Mouse (Mus musculus) adrenal gland (tissue): ENCODE data around the gene Col6a4.

Source experiments
- intact Hi-C: fragments of 180-260 bp; cut with DNase I; formaldehyde crosslinking; loops from one replicate; pipeline ENCODE4 v1.15.1; 2025
- long read RNA-seq, 2 experiments: library from polyadenylated mRNA; unstranded; transcript quantifications; one replicate each; pipeline ENCODE4 v2.0.0; 2020; ENCODE audit warnings: borderline replicate concordance in 1 of 2; ENCODE audit not compliant: insufficient replicate concordance in 1 of 2

Gene Col6a4
- long read RNA-seq, experiment 1 = 0 reads
- long read RNA-seq, experiment 2 = 0 reads

DNA sequence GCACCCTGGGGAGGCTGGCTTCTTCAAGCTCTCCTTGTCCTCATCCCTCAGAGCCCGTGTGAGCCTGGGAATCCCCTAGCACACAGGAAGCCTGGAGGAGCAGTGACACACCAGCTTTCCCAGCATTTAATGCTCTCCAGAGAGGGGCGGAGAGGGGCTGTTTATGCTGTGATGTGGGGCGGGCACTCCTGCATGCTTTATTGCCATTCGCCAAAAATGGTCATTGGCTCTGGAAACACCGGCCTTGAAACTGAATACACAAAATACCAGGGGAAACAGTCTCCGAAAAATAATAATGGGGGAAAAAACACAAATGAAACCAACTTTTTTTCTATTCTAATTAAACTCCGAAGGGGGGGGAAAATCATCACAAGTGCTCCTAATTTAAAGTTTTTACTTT, at the start of gene Col6a4:
Col6a4 (minus strand) TSS at position 101 of the 400 bp plus-strand sequence.
- intact Hi-C loops = no loop called here

DNA sequence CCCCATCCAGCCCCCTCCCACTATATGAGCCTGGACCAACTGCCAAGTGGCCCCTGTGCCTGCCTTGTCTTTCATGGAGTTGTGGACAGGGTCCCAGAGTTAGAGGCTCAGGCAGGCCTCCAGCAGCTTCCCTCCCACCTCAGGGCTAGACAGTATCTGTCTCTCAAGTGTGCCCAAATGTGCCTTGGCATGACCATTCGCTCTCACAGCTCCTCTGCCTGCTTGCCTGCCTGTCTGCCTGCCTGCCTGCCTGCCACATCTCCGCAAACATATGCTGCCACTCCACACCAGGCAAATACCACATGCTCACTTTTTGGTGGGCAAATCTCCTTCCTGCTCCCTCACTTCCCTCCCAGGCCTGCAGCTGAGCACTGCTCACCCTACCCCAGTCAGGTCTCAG, 49.0 kb upstream of the Col6a4 start:
- intact Hi-C loops = no loop called here

DNA sequence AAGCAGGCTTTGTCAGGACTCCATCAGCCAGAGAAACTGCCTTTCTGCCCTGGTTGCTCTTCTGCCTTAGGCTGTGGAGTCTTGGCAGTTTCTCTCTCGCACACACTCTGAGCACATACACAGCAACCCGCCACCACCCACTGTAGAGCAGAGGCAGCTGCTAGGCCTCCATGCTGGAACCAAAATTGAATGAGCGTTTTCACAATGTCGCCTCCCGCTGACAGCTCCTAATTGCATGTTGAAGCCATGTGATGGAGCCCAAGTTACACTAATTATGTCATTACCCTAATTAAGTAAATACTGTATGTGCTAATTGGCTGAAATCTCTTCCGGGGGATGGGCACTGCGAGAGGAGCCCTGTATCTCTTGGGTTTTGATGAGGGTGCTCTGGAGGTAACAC, 47.6 kb upstream of the Col6a4 start:
- intact Hi-C loops = no loop called here

DNA sequence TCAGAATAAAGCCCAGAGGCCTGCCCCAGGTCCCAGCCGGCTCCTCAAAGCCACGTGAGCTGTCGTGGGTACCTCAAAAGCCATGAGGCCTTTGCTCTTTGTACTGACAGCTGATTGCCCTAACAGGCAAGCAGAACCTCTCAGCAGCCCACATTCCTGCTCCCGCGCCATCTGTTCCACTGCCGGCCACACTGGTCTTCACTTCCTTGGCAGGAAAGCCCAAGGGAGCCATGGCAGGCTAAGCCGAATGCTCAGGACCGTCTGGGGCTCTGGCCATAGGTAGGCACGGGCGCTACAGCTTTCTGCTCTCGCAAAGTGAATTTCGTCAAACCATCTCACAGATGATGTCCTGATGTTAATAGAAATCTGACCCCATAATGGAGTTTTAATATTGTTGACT, 45.4 kb upstream of the Col6a4 start:
- intact Hi-C loops = no loop called here

DNA sequence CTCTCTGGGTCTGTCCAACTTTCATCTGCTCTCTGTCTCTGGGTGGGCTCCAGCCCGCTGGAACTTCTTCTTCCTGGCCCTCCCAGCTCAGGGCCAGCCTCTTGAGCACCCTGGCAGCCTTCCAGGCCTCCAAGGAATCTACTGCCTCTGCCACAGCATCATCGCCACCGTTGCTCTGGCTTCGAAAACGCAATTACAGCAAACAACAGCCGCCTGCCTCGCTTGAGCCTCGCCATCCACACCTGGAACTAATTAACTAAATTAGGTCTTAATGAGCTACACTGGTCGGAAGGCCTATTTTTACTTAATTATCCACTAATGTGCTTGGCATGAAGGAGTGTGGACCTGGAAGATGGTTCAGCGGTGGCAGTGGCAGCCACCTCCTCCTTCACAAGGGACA, 43.2 kb upstream of the Col6a4 start:
- intact Hi-C loops = no loop called here

DNA sequence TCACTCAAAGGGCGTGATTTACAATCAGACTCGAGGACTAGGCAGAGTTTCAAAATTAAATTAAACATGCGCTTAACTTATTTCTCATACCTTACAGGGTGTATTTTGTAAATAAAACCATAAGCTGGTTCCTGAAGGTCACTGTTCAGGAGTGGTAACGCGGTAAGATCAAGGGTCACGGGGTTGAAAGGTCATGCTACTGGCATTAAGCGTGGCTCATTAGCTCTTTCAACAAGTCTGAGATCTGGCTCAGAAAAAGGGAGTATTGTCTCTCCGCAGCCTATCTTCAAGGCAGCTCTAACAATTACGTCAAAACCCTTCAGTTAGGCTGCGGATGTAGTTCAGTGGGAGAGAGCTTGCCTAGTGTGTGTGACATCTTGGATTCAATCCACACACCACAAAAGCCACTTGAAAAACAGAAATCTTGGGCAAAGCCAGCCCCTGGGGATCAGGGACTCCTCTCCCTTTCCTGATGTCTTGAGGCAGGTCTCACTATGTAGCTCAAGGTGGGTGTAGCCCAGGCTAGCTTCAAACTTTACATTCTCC, 41.2 kb upstream of the Col6a4 start:
- intact Hi-C loops = no loop called here

DNA sequence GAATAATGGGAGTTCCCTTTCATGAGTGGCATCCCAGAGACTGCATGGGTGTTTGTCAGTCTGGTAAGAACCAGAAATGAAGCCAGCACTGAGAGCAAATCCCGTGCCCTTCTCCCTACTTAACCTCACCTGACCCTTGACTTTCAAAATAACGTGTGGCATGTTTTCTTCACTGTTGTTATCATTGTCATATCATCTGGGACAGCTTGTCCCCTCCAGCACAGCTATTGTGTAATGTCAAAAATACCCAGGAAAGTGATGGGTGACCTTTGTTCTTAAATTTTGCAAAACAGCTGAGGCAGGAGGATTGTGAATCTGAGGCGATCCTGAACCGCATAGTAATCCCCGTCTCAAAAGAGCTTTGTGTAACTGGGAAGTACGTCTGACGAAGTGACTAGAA, 33.7 kb upstream of the Col6a4 start:
- intact Hi-C loops = no loop called here

DNA sequence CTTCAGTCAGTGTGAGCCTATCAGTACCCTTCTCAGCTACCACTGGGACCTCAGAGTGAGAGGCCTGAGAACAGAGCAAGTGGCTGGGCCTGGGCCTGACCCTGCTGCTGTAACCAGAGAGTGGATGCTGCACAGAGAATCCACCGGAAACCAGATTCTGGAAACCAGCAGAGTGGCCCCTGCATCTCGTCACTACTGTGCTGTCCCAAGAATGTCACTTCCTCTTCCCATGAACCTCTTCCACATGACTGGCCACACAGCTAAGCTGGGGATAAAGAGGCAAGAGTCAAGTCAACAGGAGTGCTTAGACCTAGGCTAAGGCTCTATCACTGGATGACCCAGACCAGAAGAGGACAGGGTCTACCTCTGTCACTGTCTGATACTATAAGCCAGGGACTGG, 32.5 kb upstream of the Col6a4 start:
- intact Hi-C loops = no loop called here

DNA sequence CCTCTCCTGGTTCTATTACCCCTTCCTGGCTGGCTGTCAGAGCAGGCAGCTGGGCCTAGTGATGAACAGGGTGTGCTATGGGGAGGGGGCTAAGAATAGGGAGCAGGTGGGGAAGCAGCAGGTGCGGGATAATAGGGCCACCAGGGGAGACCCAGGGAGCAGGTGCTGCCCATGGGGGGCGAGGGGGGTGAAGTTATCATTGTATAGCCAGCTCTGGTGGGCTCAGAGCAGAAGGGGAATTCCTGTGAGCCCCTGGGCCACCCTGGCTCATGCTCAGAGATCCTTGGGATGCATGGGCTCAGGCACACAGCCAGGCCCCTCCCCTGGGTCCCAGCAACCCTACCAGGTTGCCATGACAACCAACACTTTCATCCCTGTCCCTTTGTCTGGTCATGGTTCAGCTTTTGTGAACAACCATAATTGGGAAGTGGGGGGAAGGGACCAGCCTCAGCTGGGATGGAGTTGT, 30.2 kb upstream of the Col6a4 start:
- intact Hi-C loops = no loop called here

DNA sequence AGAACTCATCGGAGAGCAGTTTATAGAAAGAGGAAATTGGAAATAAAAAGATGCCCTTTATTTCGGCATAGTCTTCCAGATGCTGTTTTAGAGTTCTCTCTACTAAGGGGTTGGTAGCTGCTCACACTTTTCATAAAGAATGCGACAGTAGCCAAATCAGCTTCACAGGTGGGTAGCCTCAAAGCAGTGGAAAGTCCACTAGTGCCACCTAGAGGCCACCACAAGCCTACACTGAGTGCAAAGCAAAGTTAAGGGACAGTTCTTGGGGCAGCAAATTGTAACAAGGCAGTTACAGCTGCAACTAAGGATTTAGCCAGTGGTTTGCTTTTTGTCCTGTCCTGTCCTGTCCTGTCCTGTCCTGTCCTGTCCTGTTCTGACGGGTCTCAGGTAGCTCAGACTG, 27.0 kb upstream of the Col6a4 start:
- intact Hi-C loops = no loop called here

DNA sequence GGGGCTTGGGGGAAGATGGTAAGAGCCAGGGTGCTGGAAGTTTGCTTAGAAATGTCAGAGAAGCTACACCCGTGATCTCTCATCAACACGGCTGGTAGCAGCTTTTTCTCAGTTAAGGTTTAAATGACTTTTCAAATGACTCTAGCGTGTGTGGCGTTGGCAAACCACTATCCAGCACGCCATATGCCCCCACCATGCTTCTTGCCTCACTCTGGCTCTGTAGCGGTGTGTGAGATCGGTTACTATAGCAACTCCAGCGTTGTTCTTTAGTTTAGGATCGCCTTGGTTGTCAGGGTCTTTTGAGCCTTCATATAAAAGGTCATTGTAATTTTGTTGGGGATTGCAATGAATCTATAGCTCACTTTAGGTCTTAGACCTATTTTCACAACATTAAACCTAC, 22.5 kb upstream of the Col6a4 start:
- intact Hi-C loops = no loop called here

DNA sequence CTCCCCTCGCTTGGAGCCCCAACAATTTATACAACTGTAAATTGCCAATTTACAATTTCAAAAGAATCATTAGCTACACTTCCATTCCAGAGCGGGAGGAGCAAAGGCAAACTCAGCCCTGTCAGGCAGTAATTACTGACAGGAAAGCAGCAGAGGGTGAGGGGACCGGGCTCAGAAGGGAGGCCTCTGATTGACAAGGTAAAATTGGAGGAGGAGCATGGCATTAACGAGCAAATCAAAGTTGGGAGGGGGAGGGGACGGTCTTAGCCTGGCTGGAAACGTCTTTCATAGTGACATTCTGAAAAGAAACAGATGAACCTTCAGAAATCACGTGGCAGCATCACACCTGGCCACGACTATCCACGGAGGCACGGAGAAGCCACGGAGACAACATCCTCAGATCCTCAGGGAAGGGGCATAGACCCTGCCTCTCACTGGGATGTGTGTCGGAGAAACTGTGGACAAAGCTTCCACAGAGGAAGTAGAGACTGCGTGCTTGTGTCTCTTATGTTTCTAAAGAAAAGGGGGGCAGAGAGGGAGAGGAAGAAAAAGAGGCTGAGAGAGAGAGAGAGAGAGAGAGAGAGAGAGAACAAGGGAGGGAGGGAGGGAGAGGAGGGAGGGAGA, 19.3 kb upstream of the Col6a4 start:
- intact Hi-C loops = no loop called here

DNA sequence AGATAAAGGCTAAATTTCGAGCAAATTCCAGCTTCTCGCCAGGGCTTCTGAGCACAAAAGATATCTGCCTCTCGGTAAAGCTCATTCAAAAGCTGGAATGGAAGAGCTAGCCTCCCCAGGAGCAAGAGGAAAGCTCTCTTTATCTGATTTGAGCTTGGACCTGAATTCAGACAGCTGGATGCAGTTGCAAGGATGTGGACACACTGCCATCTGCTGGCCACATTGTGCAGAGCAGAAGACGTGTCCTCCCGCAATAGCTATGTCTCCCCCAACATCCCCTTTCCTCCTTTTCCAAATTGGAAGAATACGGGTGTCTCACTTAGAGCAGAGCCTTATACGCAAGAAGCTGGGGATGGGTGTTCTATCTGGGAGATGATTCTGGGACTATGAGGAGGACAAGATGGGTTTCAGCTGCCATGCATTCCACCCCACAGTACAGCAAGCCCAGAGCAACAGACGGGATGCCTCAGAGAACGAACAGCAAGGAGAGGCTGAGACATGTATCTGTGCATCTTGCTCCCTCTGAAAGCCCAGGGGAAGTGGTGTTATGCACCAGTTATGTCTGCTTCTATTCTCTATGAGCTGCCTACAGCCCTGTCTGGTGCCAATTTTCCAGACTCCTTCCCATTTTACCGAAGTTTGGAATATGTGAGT, 16.3 kb upstream of the Col6a4 start:
- intact Hi-C loops = loop anchor here (2.0 kb wide), 1 partner anchor 32 kb away; no protein-coding TSS in a partner anchor

DNA sequence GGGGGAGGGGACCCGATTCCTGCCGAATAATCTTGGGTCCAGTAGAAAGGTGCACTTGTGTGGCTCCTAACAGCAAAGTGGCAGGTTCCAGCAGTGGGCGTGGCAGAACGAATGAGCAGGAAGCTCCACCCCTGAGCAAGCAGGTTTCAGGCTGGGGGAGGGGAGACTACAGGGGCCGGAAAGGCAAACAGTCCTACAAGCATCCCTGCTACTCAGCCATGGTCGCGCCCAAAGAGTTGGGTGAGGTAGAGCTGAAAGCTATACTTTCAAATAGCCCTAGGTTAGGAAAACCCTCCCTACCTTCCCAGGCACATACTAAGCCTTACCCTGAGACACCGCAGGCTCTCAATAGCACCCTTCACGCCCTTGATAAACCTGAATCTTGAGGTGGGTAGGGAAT, 9.7 kb upstream of the Col6a4 start:
- intact Hi-C loops = no loop called here

DNA sequence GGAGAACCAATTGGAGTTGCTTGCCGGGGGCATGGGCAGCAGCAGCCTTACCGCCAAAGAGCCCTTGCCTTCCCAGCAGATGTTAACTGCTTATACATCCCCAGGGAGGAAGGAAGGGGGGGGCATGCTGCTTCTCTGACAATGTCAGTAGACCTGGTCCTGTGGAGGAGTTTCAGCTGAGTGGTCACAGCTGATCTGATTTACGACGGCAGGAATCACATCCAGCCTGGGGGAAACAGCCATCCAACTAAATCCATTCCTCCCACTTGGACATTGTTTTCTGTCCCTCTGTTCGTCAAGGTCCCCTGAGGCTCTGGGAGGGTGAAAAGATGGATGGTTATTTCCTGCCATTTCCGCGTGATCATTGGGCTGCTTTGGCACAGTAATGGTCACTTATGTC, 7.8 kb upstream of the Col6a4 start:
- intact Hi-C loops = no loop called here

DNA sequence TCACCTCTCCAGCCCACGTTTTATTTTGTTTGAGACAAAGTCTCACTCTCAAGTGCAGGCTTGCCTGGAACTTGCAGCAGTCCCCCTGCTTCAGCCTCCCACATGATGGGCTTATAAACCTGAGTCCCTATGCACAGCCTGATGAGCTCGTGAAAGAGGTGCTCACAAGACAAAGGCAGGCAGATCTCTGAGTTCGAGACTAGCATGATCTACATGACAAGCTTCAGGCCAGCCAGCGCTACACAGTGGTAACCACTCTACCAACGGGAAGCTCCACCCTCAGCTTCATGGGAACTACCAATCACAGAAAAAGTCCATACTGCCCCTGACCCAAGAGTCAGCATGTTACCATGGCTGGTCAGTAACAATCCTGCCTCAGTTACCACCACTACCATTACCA, 4.6 kb upstream of the Col6a4 start:
- intact Hi-C loops = no loop called here

DNA sequence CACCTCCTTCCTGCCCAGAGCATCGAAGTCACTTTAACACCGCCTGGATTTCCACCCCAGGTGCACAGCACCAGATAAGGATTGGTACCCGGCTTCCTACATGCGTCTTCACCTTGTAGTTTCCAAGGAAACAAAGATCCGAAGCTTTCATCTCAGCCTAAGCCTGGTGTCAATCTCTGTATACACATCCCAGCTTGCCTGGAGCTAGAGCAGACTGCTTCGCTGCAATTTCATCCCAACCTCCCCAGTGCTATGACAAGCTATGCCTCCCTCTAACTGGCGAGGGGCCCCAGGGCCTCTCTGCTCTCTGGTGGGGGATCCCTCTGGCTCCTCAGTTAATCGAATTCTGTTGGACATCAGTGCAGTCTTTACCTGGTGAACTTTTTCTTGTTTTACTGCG, 3.7 kb upstream of the Col6a4 start:
- intact Hi-C loops = no loop called here

DNA sequence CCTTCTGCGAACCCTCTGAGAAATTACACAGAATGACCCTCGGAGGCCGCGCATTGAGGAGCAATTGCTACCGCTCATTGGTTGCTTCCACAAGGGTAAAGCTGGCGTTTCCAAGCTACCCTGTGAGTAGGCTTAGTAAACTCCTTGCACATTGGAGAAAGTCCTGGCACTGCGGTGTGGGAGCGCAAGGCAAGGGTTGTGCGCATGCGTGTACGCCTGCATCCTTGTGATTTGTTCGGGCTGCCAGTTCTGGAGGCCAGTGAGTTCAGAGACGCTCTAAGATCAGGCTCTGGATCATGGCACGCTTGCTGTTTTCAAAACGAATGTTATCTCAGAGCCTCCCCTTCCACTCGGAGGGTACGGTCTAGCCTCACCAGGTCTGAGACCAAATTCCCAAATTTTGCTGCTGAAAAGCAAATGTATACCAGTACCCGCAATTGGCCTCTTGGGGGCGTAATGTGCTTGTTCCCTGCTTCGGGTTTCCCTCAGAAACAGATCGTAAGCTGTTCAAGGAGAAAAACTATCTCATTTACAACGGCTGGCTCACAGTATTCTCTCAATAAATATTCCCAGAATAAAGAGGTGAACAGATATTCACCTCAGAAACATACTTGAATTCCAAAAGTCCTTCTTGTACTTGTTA, 2.9 kb upstream of the Col6a4 start:
- intact Hi-C loops = no loop called here

DNA sequence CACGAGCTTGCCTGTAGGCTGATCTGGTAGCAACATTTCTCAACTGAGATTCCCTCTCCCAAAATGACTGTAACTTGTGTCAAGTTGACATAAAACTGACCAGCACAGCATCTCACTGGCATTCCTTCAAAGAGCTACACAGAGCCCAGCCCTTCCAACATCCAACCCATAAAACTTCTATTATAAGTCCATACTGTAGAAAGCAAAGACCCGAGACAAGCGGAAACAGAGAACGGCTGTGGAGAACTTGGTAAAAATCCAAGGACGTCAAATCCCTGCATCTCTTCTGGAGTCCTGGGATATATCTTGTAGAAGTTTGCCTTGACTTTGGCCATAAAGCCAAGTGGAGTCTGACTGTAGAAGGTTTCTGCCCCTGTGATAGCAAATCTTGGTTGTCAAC, 15.1 kb downstream of the Col6a4 start:
- intact Hi-C loops = loop anchor here (2.0 to 5.0 kb wide), 2 partner anchors 31 to 71 kb away; no protein-coding TSS in a partner anchor

DNA sequence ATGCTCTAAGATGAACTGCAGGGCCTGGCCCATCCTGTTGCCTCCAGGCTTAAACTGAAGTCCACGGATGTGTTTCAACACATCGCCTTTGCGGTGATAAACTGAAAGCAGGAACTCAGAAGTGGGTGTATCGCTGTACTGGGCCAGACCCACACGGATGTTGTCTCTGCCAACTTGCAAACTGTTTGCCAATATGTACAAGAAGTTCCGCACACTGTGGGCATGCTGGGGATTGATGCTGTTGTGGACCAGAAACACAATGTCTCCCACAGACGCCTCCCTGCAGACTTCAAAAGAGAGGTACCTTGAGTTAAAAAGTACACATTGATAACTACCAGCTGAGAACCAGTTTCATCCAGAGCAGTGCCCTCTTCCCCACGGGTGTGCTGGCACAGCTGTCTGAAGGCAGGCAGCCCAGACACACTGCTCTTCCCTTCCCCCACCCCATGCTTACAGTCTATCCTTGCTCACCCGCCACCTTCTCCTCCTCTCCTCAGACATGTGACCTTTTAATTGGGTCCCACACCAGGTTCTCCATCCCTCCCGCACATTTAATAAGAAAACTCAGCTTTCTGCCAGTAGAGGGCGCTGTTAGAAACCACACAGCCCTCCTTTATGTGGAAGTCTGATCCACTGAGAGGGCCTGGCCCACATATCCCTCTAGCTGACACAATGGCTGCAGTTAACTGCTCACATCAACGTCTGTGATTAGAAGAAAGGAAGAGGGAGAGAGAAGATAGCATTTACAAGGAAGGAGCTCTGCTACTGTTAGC, 16.1 kb downstream of the Col6a4 start:
- intact Hi-C loops = loop anchor here (2.0 to 5.0 kb wide), 2 partner anchors 32 to 72 kb away; no protein-coding TSS in a partner anchor

DNA sequence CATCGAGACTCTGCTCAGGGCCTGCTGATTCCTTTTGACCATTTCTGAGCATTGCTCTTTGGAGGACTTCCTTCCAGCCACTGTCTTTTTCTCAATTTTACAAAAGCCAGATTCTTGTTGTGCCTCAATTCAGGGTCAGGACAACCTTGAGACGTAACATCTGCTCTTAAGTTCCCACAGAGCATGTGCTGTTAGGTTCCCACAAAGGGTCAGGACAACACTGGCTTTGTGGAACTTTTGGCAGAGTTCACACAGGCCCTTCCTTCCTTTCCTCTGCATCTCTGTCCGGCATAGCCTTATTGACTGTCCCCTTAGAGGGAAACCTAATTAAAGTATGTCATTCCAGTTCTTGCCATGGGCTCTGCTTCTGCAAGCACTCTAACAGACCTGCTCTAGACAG, 18.6 kb downstream of the Col6a4 start:
- intact Hi-C loops = no loop called here

DNA sequence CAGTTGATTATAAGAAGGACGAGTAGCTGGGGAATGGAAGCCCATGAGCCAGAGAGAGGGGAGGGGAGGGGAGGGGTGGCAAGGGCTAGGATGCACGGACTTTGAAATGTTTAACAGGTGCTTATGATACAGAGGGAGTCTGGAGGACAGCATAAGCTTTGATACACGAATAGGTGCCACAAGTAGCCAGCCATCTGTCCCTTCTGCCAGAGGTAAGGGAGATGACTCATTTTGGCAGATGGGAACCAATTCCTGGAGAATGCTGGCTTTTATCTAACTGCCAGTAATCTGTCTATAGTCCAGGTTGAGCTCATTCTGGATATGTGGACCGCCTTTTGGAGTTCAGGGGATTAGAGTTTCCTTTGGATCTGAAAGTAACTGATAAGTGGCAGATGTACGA, 20.3 kb downstream of the Col6a4 start:
- intact Hi-C loops = no loop called here
